Mouse (Mus musculus) liver, embryonic 14.5 days (tissue): ENCODE data around the gene Ncbp3.

Experiments used
- CTCF ChIP-seq: IDR thresholded peaks from 2 replicates; pipeline ENCODE4 v1.5.1; 2016; ENCODE audit warnings: antibody characterized with exemption, low read depth, control low read depth
- EP300 ChIP-seq: IDR thresholded peaks from 2 replicates; pipeline ENCODE4 v1.6.1; 2016; ENCODE audit warnings: antibody characterized with exemption, low read depth

GRCm38 (mm10) chr11:73059630-73060029 is 12.0 kb downstream of the Ncbp3 start:
- TF ChIP-seq CTCF (no peak), EP300 (no peak)
